Mouse (Mus musculus) thymus, postnatal 36 days (tissue): Measurements from ENCODE around the gene Abhd17c.
"Not testable (repeated sequence)": the region's sequence is repeated elsewhere in the genome, so short reads cannot be mapped to it uniquely, and the experiment has no call there.

ENCODE experiments used
- DNase-seq, 2 experiments: peaks; one replicate each; pipeline ENCODE4 v3.0.0; 2022; ENCODE audit warnings: mixed read lengths in 2 of 2

Abhd17c gene

GRCm38 (mm10) chr7:84151001-84151959 lies at the start of gene Abhd17c:
Abhd17c (minus strand) TSS chr7:84151893.
- peak in 1 of 2 experiments; percentile 55 for DNase-seq

GRCm38 (mm10) chr7:84197208-84197860 lies 45.6 kb upstream of the Abhd17c start:
- no peak for DNase-seq

GRCm38 (mm10) chr7:84196221-84196620 lies 44.5 kb upstream of the Abhd17c start:
- DNase-seq: no peak

GRCm38 (mm10) chr7:84192256-84192655 lies 40.6 kb upstream of the Abhd17c start:
- no peak for DNase-seq

GRCm38 (mm10) chr7:84191476-84191875 lies 39.8 kb upstream of the Abhd17c start:
- DNase-seq: no peak

GRCm38 (mm10) chr7:84188196-84188595 lies 36.5 kb upstream of the Abhd17c start:
- DNase-seq: no peak

- no peak for DNase-seq
These were observed 33.5 kb upstream of the Abhd17c start for GRCm38 (mm10) chr7:84185196-84185595.

GRCm38 (mm10) chr7:84184703-84185102 lies 33.0 kb upstream of the Abhd17c start:
- DNase-seq: no peak

- DNase-seq: not testable (repeated sequence)
These were observed 27.1 kb upstream of the Abhd17c start for GRCm38 (mm10) chr7:84178809-84179208.

GRCm38 (mm10) chr7:84174655-84175448 lies 23.2 kb upstream of the Abhd17c start:
- DNase-seq: no peak

- DNase-seq: peak in 1 of 2 experiments; percentile 42
These were observed 21.7 kb upstream of the Abhd17c start for GRCm38 (mm10) chr7:84173394-84173793.

GRCm38 (mm10) chr7:84171177-84171787 lies 19.6 kb upstream of the Abhd17c start:
- DNase-seq: no peak

- DNase-seq: no peak
These were observed 16.7 kb upstream of the Abhd17c start for GRCm38 (mm10) chr7:84168355-84168754.

- DNase-seq: no peak
These were observed 15.2 kb upstream of the Abhd17c start for GRCm38 (mm10) chr7:84166721-84167419.

- DNase-seq: no peak
These were observed 14.3 kb upstream of the Abhd17c start for GRCm38 (mm10) chr7:84166007-84166406.

GRCm38 (mm10) chr7:84165288-84165687 lies 13.6 kb upstream of the Abhd17c start:
- no peak for DNase-seq

GRCm38 (mm10) chr7:84164880-84165279 lies 13.2 kb upstream of the Abhd17c start:
- peak; percentile 69 to 78 for DNase-seq

GRCm38 (mm10) chr7:84164419-84164818 lies 12.7 kb upstream of the Abhd17c start:
- no peak for DNase-seq

GRCm38 (mm10) chr7:84163585-84163984 lies 11.9 kb upstream of the Abhd17c start:
- no peak for DNase-seq

GRCm38 (mm10) chr7:84159414-84159813 lies 7.7 kb upstream of the Abhd17c start:
- DNase-seq: no peak

- no peak for DNase-seq
These were observed 2.1 kb upstream of the Abhd17c start for GRCm38 (mm10) chr7:84153821-84154220.

GRCm38 (mm10) chr7:84152821-84153220 lies 1.1 kb upstream of the Abhd17c start:
- no peak for DNase-seq
